Mouse (Mus musculus) monocyte, adult 5-6 weeks (primary cell): ENCODE results near the gene Phactr2. TPM values are rescaled to one million over a fixed set of nuclear protein-coding genes. Genes with fewer than 3 reads are reported as not detected.

Experiments
- ATAC-seq: fragments of 153-309, 156-312 bp; replicated peaks from 2 replicates; pipeline ENCODE4 v1.8.0; 2017; ENCODE audit warnings: mild to moderate bottlenecking; ENCODE audit not compliant: low TSS enrichment, insufficient number of reproducible peaks, severe bottlenecking, poor library complexity, low FRiP score
- total RNA-seq: library from RNA; stranded (forward); fragments of 200-1000, 200-491, 200-594 nt; gene quantifications from 3 replicates; pipeline ENCODE4 v1.2.3, GENCODE M21; 2017

The Phactr2 gene
- total RNA-seq, 1 experiment from 2014 or later = 15.6 TPM

GRCm38 (mm10) chr10:13358679-13359078 lies 115.5 kb downstream of the Phactr2 start:
- ATAC-seq = no peak

DNA sequence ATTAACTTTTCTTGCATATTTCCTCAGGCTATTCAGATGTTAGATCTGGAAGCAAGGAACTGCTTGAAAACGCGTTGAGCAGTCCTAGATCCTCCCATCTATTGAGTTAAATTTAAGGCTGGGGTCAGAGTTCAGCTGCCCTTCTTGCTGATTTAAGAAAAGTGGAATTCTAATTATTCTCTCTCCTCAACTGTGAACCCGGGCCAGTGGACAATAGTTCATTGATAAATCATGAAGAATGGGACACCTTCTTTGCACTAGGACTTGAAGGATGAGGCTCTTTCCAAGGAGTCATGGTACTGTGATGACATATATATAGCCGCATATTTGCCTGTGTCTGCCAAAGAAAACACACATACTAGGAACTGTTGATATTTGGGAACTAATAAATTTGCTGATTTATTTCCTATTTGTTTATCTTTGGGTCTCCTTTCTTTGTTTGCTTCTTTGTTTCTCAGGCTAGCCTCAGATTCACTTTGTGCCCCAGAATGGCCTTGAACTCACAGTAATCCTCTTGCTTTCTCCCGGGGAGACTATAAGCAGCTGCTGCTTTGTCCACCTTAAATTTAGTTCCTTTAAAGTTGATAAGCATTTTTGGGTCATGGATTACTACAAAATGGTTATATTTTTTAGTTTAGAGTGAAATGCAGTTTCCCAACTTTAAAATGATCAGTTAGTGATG lies 127.5 kb downstream of the Phactr2 start:
- ATAC-seq = no peak

DNA sequence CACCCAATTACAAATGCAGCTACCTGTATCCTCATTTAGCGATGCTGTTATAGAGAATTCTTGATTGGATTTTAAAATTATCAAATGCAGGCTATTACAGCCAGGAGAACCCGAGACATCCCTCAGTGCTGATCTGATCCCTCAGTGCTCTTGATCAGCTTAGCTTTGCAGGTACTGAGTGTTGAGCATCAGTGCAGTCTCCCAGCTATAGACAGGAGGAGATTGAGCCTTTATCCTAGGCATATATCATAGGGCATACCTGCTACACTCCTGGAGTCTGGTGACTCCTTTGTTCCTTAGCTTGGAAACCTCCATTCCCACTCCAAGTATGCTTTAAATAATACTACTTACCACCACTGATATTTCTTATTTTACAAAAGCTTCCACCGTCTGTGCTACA lies 133.6 kb downstream of the Phactr2 start:
- no peak for ATAC-seq

GRCm38 (mm10) chr10:13336964-13337363 lies 137.2 kb downstream of the Phactr2 start:
- no peak for ATAC-seq

DNA sequence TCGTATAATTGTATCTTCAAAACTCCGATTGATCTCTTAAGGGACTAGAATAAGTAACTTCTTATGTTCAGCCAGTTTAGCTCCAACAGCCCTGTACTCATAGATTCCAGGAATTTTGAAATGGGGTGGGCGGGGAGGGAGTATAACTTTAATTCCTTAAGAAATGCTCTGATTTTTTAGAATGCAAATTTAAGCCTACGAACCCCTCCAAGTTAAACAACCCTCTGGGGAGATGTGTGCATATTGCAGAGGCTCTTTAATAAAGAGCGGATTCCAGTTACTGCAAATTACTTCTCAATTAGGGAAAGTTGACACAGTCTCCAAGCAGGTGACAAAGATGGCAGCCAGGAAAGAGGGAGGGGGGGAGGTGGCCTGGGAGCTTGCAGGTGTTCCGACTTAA lies 138.4 kb downstream of the Phactr2 start:
- ATAC-seq = no peak

DNA sequence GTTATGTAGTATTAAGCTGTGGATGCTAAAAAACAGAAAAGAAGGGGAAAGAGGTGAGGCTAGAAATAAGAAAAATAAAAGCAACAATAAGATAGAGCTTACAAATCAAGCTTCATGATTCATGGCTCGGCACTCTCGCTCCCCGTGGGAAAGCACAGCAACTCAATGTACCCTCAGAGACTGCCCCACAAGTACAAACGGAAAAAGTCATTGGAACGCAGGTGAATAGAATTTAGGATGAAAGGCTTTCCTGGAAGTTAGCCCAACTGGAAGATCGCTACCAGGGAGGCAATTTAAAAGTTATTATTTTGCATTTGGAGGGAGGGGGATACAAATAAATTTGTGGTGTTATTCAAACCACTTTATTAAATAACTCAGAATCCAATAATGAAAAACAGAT lies 138.9 kb downstream of the Phactr2 start:
- ATAC-seq = no peak

DNA sequence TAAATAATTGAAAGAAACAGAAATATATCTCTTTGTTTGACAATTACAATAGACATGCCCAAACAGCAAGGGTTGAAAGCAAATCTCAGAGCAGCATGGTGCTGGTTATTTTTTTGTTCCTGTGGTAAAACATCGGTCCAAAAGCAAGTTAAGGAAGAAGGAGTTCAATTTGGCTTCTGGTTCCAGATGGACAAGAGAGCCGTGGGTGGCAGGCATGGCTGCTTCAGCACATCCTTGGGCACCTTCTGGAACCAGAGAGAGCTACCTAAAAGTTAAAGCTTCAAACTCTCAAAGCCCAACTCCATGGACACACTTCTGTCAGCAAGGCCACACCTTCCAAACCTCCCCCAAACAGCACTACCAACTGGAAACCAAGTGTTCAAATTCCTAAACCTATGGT lies 140.4 kb downstream of the Phactr2 start:
- ATAC-seq = no peak

DNA sequence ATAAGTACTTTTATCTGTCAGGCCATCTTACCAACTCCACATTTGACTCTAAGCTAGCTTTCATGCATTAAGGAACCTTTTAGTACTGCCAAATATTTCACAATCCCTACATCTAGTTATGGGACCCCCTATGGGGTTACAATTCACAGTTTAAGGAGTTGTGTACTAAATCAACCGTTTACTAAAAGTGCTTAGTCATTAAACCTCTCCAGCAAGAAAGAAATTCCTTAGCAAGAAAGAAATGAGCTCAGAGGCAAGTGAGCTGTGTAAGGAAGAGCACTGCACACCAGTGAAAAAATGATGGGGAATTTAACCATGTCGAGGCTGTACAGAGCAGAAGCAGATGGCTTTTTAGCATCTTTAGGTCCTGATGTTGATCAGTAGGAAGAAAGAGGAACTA lies 141.2 kb downstream of the Phactr2 start:
- ATAC-seq = no peak

GRCm38 (mm10) chr10:13331405-13332032 lies 142.7 kb downstream of the Phactr2 start:
- ATAC-seq = no peak

- ATAC-seq = no peak
Measured at GRCm38 (mm10) chr10:13328602-13329001, 145.6 kb downstream of the Phactr2 start.

- no peak for ATAC-seq
Measured at GRCm38 (mm10) chr10:13326149-13326873, 147.9 kb downstream of the Phactr2 start.

DNA sequence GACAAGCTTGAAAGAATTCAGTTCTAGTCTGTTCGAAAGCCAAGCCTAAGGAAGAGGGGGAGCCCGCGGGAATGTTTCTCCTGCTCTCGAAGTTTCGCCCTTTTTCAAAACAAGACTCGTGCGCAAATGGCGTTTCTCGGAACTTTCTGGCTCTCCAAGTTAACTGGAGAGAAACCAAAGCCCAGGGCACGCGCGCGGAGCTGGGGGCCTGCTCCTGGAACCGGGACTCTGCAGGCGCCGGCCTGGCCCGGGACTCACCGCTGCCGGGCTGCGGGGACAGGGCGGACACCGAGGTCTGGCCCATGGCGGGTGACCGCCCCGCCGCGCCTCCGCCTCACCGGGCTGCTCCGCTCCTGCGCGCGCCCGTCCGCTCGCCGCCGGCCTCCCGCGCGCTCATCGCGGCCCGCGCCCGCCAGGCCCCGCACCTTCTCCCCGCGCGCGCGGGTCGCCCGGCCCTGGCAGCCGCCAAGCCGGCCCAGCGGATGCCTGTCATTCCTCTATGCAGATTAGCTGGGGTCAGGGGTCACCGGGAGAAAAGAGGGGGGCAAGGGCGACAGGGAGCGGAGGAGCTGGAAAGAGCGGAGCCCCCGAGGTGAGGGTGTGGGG lies 150.3 kb downstream of the Phactr2 start:
- 0 out of 2 replicates have a peak, but pooled peaks have one; percentile 44 for ATAC-seq

GRCm38 (mm10) chr10:13323139-13323805 lies 150.9 kb downstream of the Phactr2 start:
- ATAC-seq = peak; percentile 38

DNA sequence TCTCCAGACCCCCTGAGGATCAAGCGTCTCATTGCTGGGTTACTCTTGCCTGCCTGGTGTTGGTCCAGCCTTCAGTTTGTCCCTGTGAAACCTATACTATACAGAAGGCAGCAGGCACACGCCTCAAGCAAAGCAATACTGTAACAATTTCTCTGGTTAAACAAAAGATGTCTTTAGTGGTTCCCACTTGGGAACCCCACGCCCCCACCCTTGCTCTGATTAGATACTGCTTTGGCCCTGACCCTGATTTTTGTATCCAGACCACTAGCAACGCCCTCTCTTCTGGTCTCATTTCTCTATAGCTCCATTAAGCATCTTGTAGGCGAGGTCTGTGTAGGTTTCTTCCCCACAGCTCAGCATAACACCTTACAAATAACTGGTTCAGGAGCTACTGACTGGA lies 159.2 kb downstream of the Phactr2 start:
- no peak for ATAC-seq

DNA sequence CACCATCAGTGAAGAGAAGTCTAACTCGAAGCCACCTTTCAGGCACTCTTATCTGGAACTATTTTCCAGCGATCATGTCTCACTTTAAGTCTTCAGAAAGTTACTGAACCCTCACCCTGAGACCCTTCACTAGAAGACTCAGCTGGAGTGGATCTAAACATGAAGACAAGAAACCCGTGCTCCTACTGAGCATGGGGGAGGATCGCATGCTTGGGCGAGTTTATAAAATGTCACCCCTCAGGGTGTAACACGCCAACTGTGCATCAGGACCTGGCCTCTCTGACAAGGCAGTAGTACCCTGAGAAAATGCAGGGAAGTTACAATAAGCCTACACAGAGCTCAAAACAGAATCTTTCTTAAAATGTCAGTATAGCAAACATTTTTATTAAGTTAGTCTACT lies 161.6 kb downstream of the Phactr2 start:
- ATAC-seq = no peak

- no peak for ATAC-seq
Measured at GRCm38 (mm10) chr10:13311612-13312011, 162.6 kb downstream of the Phactr2 start.

DNA sequence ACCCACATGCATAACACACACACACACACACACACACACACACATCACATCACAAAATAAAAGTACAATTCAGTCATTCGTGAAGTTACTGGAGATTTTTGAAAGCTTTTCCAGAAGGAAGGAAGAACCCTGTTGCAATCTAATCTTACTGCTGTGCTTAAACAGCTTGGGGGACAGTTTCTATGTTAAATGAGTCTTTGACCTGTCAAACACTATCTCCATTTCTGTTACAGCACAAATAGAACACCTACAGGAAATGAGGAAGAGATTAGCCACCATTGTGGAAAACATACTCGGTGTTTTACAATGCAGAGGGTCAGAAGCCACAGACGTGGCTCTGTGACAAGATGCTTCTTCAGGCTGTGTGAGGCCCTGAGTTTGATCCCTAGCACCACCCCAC lies 164.1 kb downstream of the Phactr2 start:
- no peak for ATAC-seq

GRCm38 (mm10) chr10:13304641-13305241 lies 169.5 kb downstream of the Phactr2 start:
- peak; percentile 66 for ATAC-seq
